In genomic region chr17:51278094-51278493, GRCm38 (mm10) we compare ENCODE assay signal across 17 mouse cellular contexts.
"Had no signal": no experiment of that assay in that cellular context is flagged by ENCODE, and none has a peak within 500 bp of the region (broad histone marks: within the 10 kb centered on the region; RNA-seq: fewer than 3 reads in every experiment).

No protein-coding gene starts in this region.

- H3K27me3 ChIP-seq: lung, embryonic 15.5 days; midbrain, embryonic 13.5 days; neural tube, embryonic 13.5 days had no signal

- H3K4me1 ChIP-seq: lung, embryonic 15.5 days; midbrain, embryonic 10.5 days; midbrain, embryonic 13.5 days; neural tube, embryonic 13.5 days had no signal

- H3K4me2 ChIP-seq: lung, embryonic 15.5 days; midbrain, embryonic 13.5 days; neural tube, embryonic 13.5 days had no signal

- H3K36me3 ChIP-seq: lung, embryonic 15.5 days; midbrain, embryonic 10.5 days; midbrain, embryonic 13.5 days; neural tube, embryonic 13.5 days had no signal

- H3K27ac ChIP-seq: kidney, postnatal 0 days; left cerebral cortex, adult 2 months; lung, embryonic 15.5 days; midbrain, embryonic 10.5 days; midbrain, embryonic 13.5 days; neural tube, embryonic 13.5 days had no signal

- H3K4me3 ChIP-seq: left cerebral cortex, adult 2 months; lung, embryonic 15.5 days; midbrain, embryonic 10.5 days; midbrain, embryonic 13.5 days; myocyte; neural tube, embryonic 13.5 days had no signal

- ATAC-seq: intestine, postnatal 0 days; midbrain, embryonic 13.5 days; midbrain, embryonic 16.5 days had no signal

- H3K9ac ChIP-seq: lung, embryonic 15.5 days; midbrain, embryonic 13.5 days; neural tube, embryonic 13.5 days had no signal

- H3K9me3 ChIP-seq: lung, embryonic 15.5 days; midbrain, embryonic 10.5 days; midbrain, embryonic 13.5 days; neural tube, embryonic 13.5 days had no signal

- DNase-seq: kidney, adult 2 months; kidney, postnatal 25 days; layer of hippocampus, postnatal 36 days; lung, adult 18-20 months; lung, postnatal 10 days; lung, postnatal 36 days; thymus, adult 18-20 months; thymus, postnatal 36 days had no signal
